Mouse (Mus musculus) neural tube, embryonic 15.5 days (tissue): ENCODE measurements around the gene Chst3. TPM values are rescaled to one million over a fixed set of nuclear protein-coding genes. Genes with fewer than 3 reads are reported as not detected.
A peak's percentile ranks its signal among the peaks of the same experiment; 100 is the strongest.
"Not testable (repeated sequence)": the region's sequence is repeated elsewhere in the genome, so short reads cannot be mapped to it uniquely, and the experiment has no call there.

Experiments
- ATAC-seq: fragments of 200-750 bp; cut with Nextera tagmentation; 2 replicates; pipeline ENCODE4 v1.8.0; 2017; ENCODE audit warnings: mild to moderate bottlenecking, moderate TSS enrichment, moderate library complexity; ENCODE audit not compliant: low FRiP score
- H3K27ac ChIP-seq: fragments of 300-500 bp; sonication (generic); replicated peaks from 2 replicates; pipeline ENCODE4 v1.5.1; 2015; ENCODE audit warnings: mild to moderate bottlenecking, inconsistent platforms
- H3K27me3 ChIP-seq: fragments of 300-500 bp; sonication (generic); replicated peaks from 2 replicates; pipeline ENCODE4 v1.6.1; 2015; ENCODE audit warnings: inconsistent platforms
- H3K36me3 ChIP-seq: fragments of 300-500 bp; sonication (generic); 2 replicates; pipeline ENCODE4 v1.6.1; 2015; ENCODE audit warnings: inconsistent platforms
- H3K4me1 ChIP-seq: fragments of 300-500 bp; sonication (generic); 2 replicates; pipeline ENCODE4 v1.6.1; 2015; ENCODE audit warnings: inconsistent platforms
- H3K4me2 ChIP-seq: fragments of 300-500 bp; sonication (generic); 2 replicates; pipeline ENCODE4 v1.6.1; 2015; ENCODE audit warnings: inconsistent platforms, mild to moderate bottlenecking, moderate library complexity
- H3K4me3 ChIP-seq: fragments of 300-500 bp; sonication (generic); replicated peaks from 2 replicates; pipeline ENCODE4 v1.5.1; 2015; ENCODE audit warnings: mild to moderate bottlenecking, inconsistent platforms
- H3K9ac ChIP-seq: fragments of 300-500 bp; sonication (generic); replicated peaks from 2 replicates; pipeline ENCODE4 v1.6.1; 2015; ENCODE audit warnings: mild to moderate bottlenecking, inconsistent platforms
- H3K9me3 ChIP-seq: fragments of 300-500 bp; sonication (generic); replicated peaks from 2 replicates; pipeline ENCODE4 v1.6.1; 2016; ENCODE audit warnings: inconsistent platforms
- WGBS: fragments of 180-500 bp; shearing (Covaris S2); methylation state at CpG from one replicate; pipeline ENCODE4 v1.1.7; 2015; ENCODE audit warnings: mixed read lengths; 5-methylcytosine and 5-hydroxymethylcytosine counted together
- microRNA-seq: library from miRNA; unstranded; fragments of <30 nt; microRNA quantifications from one replicate; pipeline ENCODE4, GENCODE M21; 2017
- polyA plus RNA-seq: library from polyadenylated mRNA; unstranded; fragments of >200 nt; fragmentation: Nextera tagmentation; extraction: Ambion mirVana; gene quantifications from 2 replicates; pipeline ENCODE4 v1.2.1, GENCODE M21; 2015

Gene Chst3
- polyA plus RNA-seq, 1 experiment from 2014 or later = 1.9 TPM

- not testable (repeated sequence) for H3K36me3 ChIP-seq, H3K4me2 ChIP-seq, H3K9me3 ChIP-seq, H3K27ac ChIP-seq, H3K4me3 ChIP-seq, ATAC-seq, H3K9ac ChIP-seq, H3K4me1 ChIP-seq, H3K27me3 ChIP-seq
- 67% methylated on average over 10 of the region's 10 CpGs for WGBS
Observed at GRCm38 (mm10) chr10:60147510-60148047, 71.5 kb downstream of the Chst3 start.

- Histone ChIP-seq H3K4me2 (no peak overlapping the region), H3K27me3 (no peaks in the 10 kb centered on the region), H3K9ac (no peak overlapping the region), H3K9me3 (no peaks in the 10 kb centered on the region), H3K27ac (no peak overlapping the region), H3K4me3 (no peak overlapping the region), H3K36me3 (no peaks in the 10 kb centered on the region), H3K4me1 (0 out of 2 replicates have a peak, but pooled peaks cover under 1% of the 10 kb centered on the region)
- no peak for ATAC-seq
- 83% methylated on average over 3 of the region's 3 CpGs for WGBS
Observed at GRCm38 (mm10) chr10:60141656-60142160, 77.4 kb downstream of the Chst3 start.

GRCm38 (mm10) chr10:60140751-60141150 is 78.3 kb downstream of the Chst3 start:
- 90% methylated on average over 4 of the region's 4 CpGs for WGBS
- Histone ChIP-seq H3K9ac (no peak overlapping the region), H3K4me2 (no peak overlapping the region), H3K27me3 (no peaks in the 10 kb centered on the region), H3K36me3 (no peaks in the 10 kb centered on the region), H3K9me3 (no peaks in the 10 kb centered on the region), H3K4me1 (0 out of 2 replicates have a peak, but pooled peaks cover 5% of the 10 kb centered on the region), H3K27ac (no peak overlapping the region), H3K4me3 (no peak overlapping the region)
- ATAC-seq = no peak

GRCm38 (mm10) chr10:60138680-60139079 is 80.4 kb downstream of the Chst3 start:
- Histone ChIP-seq H3K36me3 (no peaks in the 10 kb centered on the region), H3K27ac (no peak overlapping the region)
- ATAC-seq = no peak

GRCm38 (mm10) chr10:60136935-60137334 is 82.1 kb downstream of the Chst3 start:
- 0 out of 2 replicates have a peak, but pooled peaks cover 9% of the 10 kb centered on the region for H3K4me1 ChIP-seq
- H3K9me3 ChIP-seq = no peaks in the 10 kb centered on the region
- peaks cover 4% of the 10 kb centered on the region for H3K36me3 ChIP-seq
- peak overlapping the region; percentile 23; the same call in 1 of the 2 replicates for H3K27ac ChIP-seq
- no peak for ATAC-seq
- H3K4me3 ChIP-seq = no peak overlapping the region
- WGBS = 86% methylated on average over 7 of the region's 7 CpGs
- no peak overlapping the region for H3K9ac ChIP-seq
- H3K27me3 ChIP-seq = no peaks in the 10 kb centered on the region
- H3K4me2 ChIP-seq = no peak overlapping the region

More at GRCm38 (mm10) chr10:60138680-60139079, 80.4 kb downstream of the Chst3 start:
- 0 out of 2 replicates have a peak, but pooled peaks cover 9% of the 10 kb centered on the region for H3K4me1 ChIP-seq
- H3K9me3 ChIP-seq = no peaks in the 10 kb centered on the region
- no peaks in the 10 kb centered on the region for H3K27me3 ChIP-seq
- 92% methylated on average over 5 of the region's 5 CpGs for WGBS
- H3K4me3 ChIP-seq = no peak overlapping the region
- H3K4me2 ChIP-seq = no peak overlapping the region
- H3K9ac ChIP-seq = no peak overlapping the region

GRCm38 (mm10) chr10:60136010-60136409 is 83.0 kb downstream of the Chst3 start:
- not testable (repeated sequence) for H3K27ac ChIP-seq, H3K4me2 ChIP-seq, ATAC-seq, H3K4me1 ChIP-seq, H3K4me3 ChIP-seq, H3K27me3 ChIP-seq, H3K9me3 ChIP-seq, H3K9ac ChIP-seq
- peaks cover 12% of the 10 kb centered on the region for H3K36me3 ChIP-seq
- WGBS = 75% methylated on average over 1 of the region's 1 CpGs

- 63% methylated on average over 9 of the region's 9 CpGs for WGBS
- H3K27ac ChIP-seq = 0 out of 2 replicates have a peak overlapping the region, but pooled peaks have one; percentile 13
- H3K9ac ChIP-seq = no peak overlapping the region
- H3K27me3 ChIP-seq = no peaks in the 10 kb centered on the region
- ATAC-seq = no peak
- no peaks in the 10 kb centered on the region for H3K9me3 ChIP-seq
- H3K4me3 ChIP-seq = no peak overlapping the region
- no peak overlapping the region for H3K4me2 ChIP-seq
- 0 out of 2 replicates have a peak, but pooled peaks cover 9% of the 10 kb centered on the region for H3K4me1 ChIP-seq
- H3K36me3 ChIP-seq = peaks cover 30% of the 10 kb centered on the region
Observed at GRCm38 (mm10) chr10:60134201-60134600, 84.9 kb downstream of the Chst3 start.

GRCm38 (mm10) chr10:60133501-60133900 is 85.6 kb downstream of the Chst3 start:
- H3K4me1 ChIP-seq = 0 out of 2 replicates have a peak, but pooled peaks cover 9% of the 10 kb centered on the region
- peaks cover 34% of the 10 kb centered on the region for H3K36me3 ChIP-seq
- ATAC-seq = no peak

More at GRCm38 (mm10) chr10:60133501-60133900, 85.6 kb downstream of the Chst3 start:
- no peaks in the 10 kb centered on the region for H3K9me3 ChIP-seq
- no peaks in the 10 kb centered on the region for H3K27me3 ChIP-seq
- no peak overlapping the region for H3K27ac ChIP-seq
- 46% methylated on average over 6 of the region's 6 CpGs for WGBS
- no peak overlapping the region for H3K4me3 ChIP-seq
- H3K9ac ChIP-seq = no peak overlapping the region
- no peak overlapping the region for H3K4me2 ChIP-seq

Small RNA genes within 50 kb of the gene (microRNA-seq; reads per million reads assigned to microRNA genes)
- gene Gm22117 = not detected

Other genes with a start within 250 kb of the Chst3 start
- 45.4 and 47.3 TPM in 2 replicates for gene Ascc1, start 216.5 kb downstream of the Chst3 start, polyA plus RNA-seq
- 106 TPM in 2 replicates for gene Anapc16, start 216.1 kb downstream of the Chst3 start, polyA plus RNA-seq
- 114 and 122 TPM in 2 replicates for gene Spock2, start 113.0 kb downstream of the Chst3 start, polyA plus RNA-seq
- 217 and 220 TPM in 2 replicates for gene Psap, start 58.4 kb upstream of the Chst3 start, polyA plus RNA-seq
- gene Vsir, start 127.6 kb upstream of the Chst3 start, polyA plus RNA-seq = 4.5 and 4.6 TPM in 2 replicates
- 11.3 and 12.5 TPM in 2 replicates for gene Gm17455, start 180.5 kb upstream of the Chst3 start, polyA plus RNA-seq